In the genomic region with DNA sequence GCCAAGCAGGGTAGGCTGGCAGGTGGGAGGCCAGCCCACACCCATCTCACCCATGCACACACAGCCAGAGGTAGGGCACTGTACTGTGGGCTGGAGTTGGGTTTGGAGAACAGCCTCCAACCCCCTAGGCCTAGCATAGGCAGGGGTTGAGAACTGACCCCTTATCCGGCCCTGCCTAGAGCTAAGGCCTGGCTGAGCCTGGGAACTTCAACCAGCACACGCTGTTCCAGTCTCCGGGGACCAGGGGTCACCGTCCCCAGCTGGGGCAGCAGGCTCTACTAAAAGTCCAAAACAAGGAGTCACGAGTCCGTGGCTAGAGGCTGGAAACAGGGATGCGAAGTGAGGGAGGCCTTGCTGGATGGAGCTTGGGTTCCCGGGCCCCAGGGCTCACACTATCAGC, we compare ENCODE assay signal across 7 mouse cellular contexts. TPM values are rescaled to one million over a fixed set of nuclear protein-coding genes. Genes with fewer than 3 reads are reported as not detected.
DNase-seq lines count a peak whose midpoint lies in the region; ATAC-seq and TF ChIP-seq lines count a peak whose summit lies in the region.

No protein-coding gene starts in this region.

- H3K9me3 ChIP-seq in heart, embryonic 16.5 days (replicated peaks; ENCODE audit: control insufficient read depth, low read length), result no peaks in the 10 kb centered on the region
- no peaks in the 10 kb centered on the region for H3K9me3 ChIP-seq in midbrain, embryonic 13.5 days

- whole genome bisulfite sequencing in heart, embryonic 16.5 days, result 62% methylated on average over 8 of the region's 8 CpGs
- 58% methylated on average over 8 of the region's 8 CpGs for WGBS in midbrain, embryonic 13.5 days

- peak overlapping the region; percentile 67 for H3K4me2 ChIP-seq in heart, embryonic 16.5 days (ENCODE audit: low read depth, low read length)
- peak overlapping the region; percentile 11; the same call in 1 of the 2 replicates for H3K4me2 ChIP-seq in midbrain, embryonic 13.5 days (replicated peaks)

- no peaks in the 10 kb centered on the region for H3K36me3 ChIP-seq in heart, embryonic 16.5 days (ENCODE audit: control insufficient read depth, insufficient read depth)
- H3K36me3 ChIP-seq in midbrain, embryonic 13.5 days, result no peaks in the 10 kb centered on the region

- TF ChIP-seq POLR2A in embryonic fibroblast, embryonic 13.5 days (IDR thresholded peaks at IDR 0.05; ENCODE audit: low read depth, low read length), result no peak

- peak overlapping the region; percentile 86 for H3K27ac ChIP-seq in embryonic fibroblast, embryonic 13.5 days (ENCODE audit: insufficient read depth, low read length)
- peak overlapping the region; percentile 64 for H3K27ac ChIP-seq in heart, embryonic 16.5 days (ENCODE audit: low read length)
- no peak overlapping the region for H3K27ac ChIP-seq in midbrain, embryonic 13.5 days

- peak overlapping the region; percentile 65 for H3K9ac ChIP-seq in heart, embryonic 16.5 days (ENCODE audit: low read length)
- H3K9ac ChIP-seq in midbrain, embryonic 13.5 days (replicated peaks), result no peak overlapping the region

- H3K4me1 ChIP-seq in embryonic fibroblast, embryonic 13.5 days (ENCODE audit: control insufficient read depth, insufficient read depth, low read length), result peaks cover 21% of the 10 kb centered on the region
- H3K4me1 ChIP-seq in heart, embryonic 16.5 days (ENCODE audit: control insufficient read depth, insufficient read depth, low read length), result peaks cover 27% of the 10 kb centered on the region
- H3K4me1 ChIP-seq in midbrain, embryonic 13.5 days (replicated peaks), result peaks cover 16% of the 10 kb centered on the region

- DNase-seq in kidney, postnatal 10 days, result peak; percentile 80
- no peak for DNase-seq in layer of hippocampus, postnatal 14 days (ENCODE audit: low spot score in 2 of 2)
- DNase-seq in adrenal gland, adult 2 months, result no peak

- TF ChIP-seq CTCF in embryonic fibroblast, embryonic 13.5 days (IDR thresholded peaks at IDR 0.05; ENCODE audit: borderline replicate concordance, insufficient read depth, low read length), result no peak

- 0 out of 2 replicates have a peak, but pooled peaks cover 4% of the 10 kb centered on the region for H3K27me3 ChIP-seq in heart, embryonic 16.5 days (ENCODE audit: control insufficient read depth, insufficient read depth, low read length)
- H3K27me3 ChIP-seq in midbrain, embryonic 13.5 days, result peaks cover 55% of the 10 kb centered on the region

- peak overlapping the region; percentile 99 for H3K4me3 ChIP-seq in embryonic fibroblast, embryonic 13.5 days (ENCODE audit: insufficient read depth, low read length)
- peak overlapping the region; percentile 59 for H3K4me3 ChIP-seq in heart, embryonic 16.5 days (ENCODE audit: low read length)
- no peak overlapping the region for H3K4me3 ChIP-seq in midbrain, embryonic 13.5 days (replicated peaks)

- ATAC-seq in heart, embryonic 16.5 days (replicated peaks; ENCODE audit: extremely low read depth, insufficient read depth, low FRiP score), result no peak
- ATAC-seq in midbrain, embryonic 13.5 days, result no peak
- no peak for ATAC-seq in megakaryocyte progenitor cell, adult 5-6 weeks (replicated peaks; ENCODE audit: poor library complexity)

RNA-seq across cellular contexts. Expression of a gene that starts 19.3 kb away (rescaled TPM):
- 1.1 and 1.2 TPM in 2 replicates for polyA plus RNA-seq in embryonic fibroblast, embryonic 13.5 days (2011; ENCODE audit: insufficient read length, low read depth, missing spikeins)
- polyA plus RNA-seq in heart, embryonic 16.5 days (2015; fragmentation: Nextera tagmentation; extraction: Ambion mirVana), result 0.71 and 0.87 TPM in 2 replicates
- 0.36 and 0.62 TPM in 2 replicates for polyA plus RNA-seq in midbrain, embryonic 13.5 days (2015; fragmentation: Nextera tagmentation; extraction: Ambion mirVana)
- under 1 TPM; 0.60 to 0.81 TPM for total RNA-seq in layer of hippocampus, postnatal 14 days (2021)
- not detected in 2 replicates for total RNA-seq in megakaryocyte progenitor cell, adult 5-6 weeks (2015)
- total RNA-seq in megakaryocyte progenitor cell, adult 5-6 weeks (2017), result 0.03 TPM in 1 of 2 replicates, not detected in the other
- 1 to 10 TPM in 1 of 2 experiments, not detected in 1; 1.2 TPM for total RNA-seq in adrenal gland, adult 2 months (2021)
- 0.06 and 0.43 TPM in 2 replicates for polyA plus RNA-seq in adrenal gland, adult 2 months (2012; rRNA removed)

RNA-seq across cellular contexts. Expression of a gene that starts 27.2 kb away (rescaled TPM):
- not detected in 2 replicates for polyA plus RNA-seq in embryonic fibroblast, embryonic 13.5 days (2011; ENCODE audit: insufficient read length, low read depth, missing spikeins)
- 0.39 and 0.44 TPM in 2 replicates for polyA plus RNA-seq in heart, embryonic 16.5 days (2015; fragmentation: Nextera tagmentation; extraction: Ambion mirVana)
- 2.4 and 2.5 TPM in 2 replicates for polyA plus RNA-seq in midbrain, embryonic 13.5 days (2015; fragmentation: Nextera tagmentation; extraction: Ambion mirVana)
- under 1 TPM; 0.29 to 0.41 TPM for total RNA-seq in layer of hippocampus, postnatal 14 days (2021)
- total RNA-seq in megakaryocyte progenitor cell, adult 5-6 weeks (2015), result not detected in 2 replicates
- total RNA-seq in megakaryocyte progenitor cell, adult 5-6 weeks (2017), result not detected in 2 replicates
- total RNA-seq in adrenal gland, adult 2 months (2021), result 1 to 10 TPM; 4.6 to 6.3 TPM
- 8.8 and 17.4 TPM in 2 replicates for polyA plus RNA-seq in adrenal gland, adult 2 months (2012; rRNA removed)

RNA-seq across cellular contexts. Expression of a gene that starts 29.0 kb away (rescaled TPM):
- not detected in 2 replicates for polyA plus RNA-seq in embryonic fibroblast, embryonic 13.5 days (2011; ENCODE audit: insufficient read length, low read depth, missing spikeins)
- polyA plus RNA-seq in heart, embryonic 16.5 days (2015; fragmentation: Nextera tagmentation; extraction: Ambion mirVana), result not detected in 2 replicates
- polyA plus RNA-seq in midbrain, embryonic 13.5 days (2015; fragmentation: Nextera tagmentation; extraction: Ambion mirVana), result 0.82 and 0.87 TPM in 2 replicates
- total RNA-seq in layer of hippocampus, postnatal 14 days (2021), result under 1 TPM; 0.12 to 0.35 TPM
- 0.05 TPM in 1 of 2 replicates, not detected in the other for total RNA-seq in megakaryocyte progenitor cell, adult 5-6 weeks (2015)
- not detected in 2 replicates for total RNA-seq in megakaryocyte progenitor cell, adult 5-6 weeks (2017)
- under 1 TPM; 0.52 to 0.69 TPM for total RNA-seq in adrenal gland, adult 2 months (2021)
- polyA plus RNA-seq in adrenal gland, adult 2 months (2012; rRNA removed), result 1.2 and 3.9 TPM in 2 replicates

RNA-seq across cellular contexts. Expression of a gene that starts 56.3 kb away (rescaled TPM):
- polyA plus RNA-seq in embryonic fibroblast, embryonic 13.5 days (2011; ENCODE audit: insufficient read length, low read depth, missing spikeins), result 65.8 and 74.0 TPM in 2 replicates
- polyA plus RNA-seq in heart, embryonic 16.5 days (2015; fragmentation: Nextera tagmentation; extraction: Ambion mirVana), result 19.4 and 21.5 TPM in 2 replicates
- 4.8 and 7.1 TPM in 2 replicates for polyA plus RNA-seq in midbrain, embryonic 13.5 days (2015; fragmentation: Nextera tagmentation; extraction: Ambion mirVana)
- total RNA-seq in layer of hippocampus, postnatal 14 days (2021), result 1 to 10 TPM; 7.4 to 8.2 TPM
- 3.4 and 4.3 TPM in 2 replicates for total RNA-seq in megakaryocyte progenitor cell, adult 5-6 weeks (2015)
- total RNA-seq in megakaryocyte progenitor cell, adult 5-6 weeks (2017), result 0.46 and 3.4 TPM in 2 replicates
- 10 to 100 TPM; 20.0 to 23.9 TPM for total RNA-seq in adrenal gland, adult 2 months (2021)
- 63.3 and 71.7 TPM in 2 replicates for polyA plus RNA-seq in adrenal gland, adult 2 months (2012; rRNA removed)
